Mouse (Mus musculus) myocyte (in vitro differentiated cells): Measurements from ENCODE around the gene Igsf3. TPM values are rescaled to one million over a fixed set of nuclear protein-coding genes. Genes with fewer than 3 reads are reported as not detected.

Source experiments
- H3K27me3 ChIP-seq: one replicate; pipeline ENCODE4 v1.6.1; 2011; ENCODE audit not compliant: control insufficient read depth, insufficient read depth, insufficient read length
- H3K36me3 ChIP-seq: one replicate; pipeline ENCODE4 v1.6.1; 2011; ENCODE audit not compliant: control insufficient read depth, insufficient read depth
- H3K4me2 ChIP-seq: one replicate; pipeline ENCODE4 v1.6.1; 2011; ENCODE audit warnings: low read depth, control low read depth
- H3K4me3 ChIP-seq: one replicate; pipeline ENCODE4 v1.5.1; 2011; ENCODE audit warnings: mild to moderate bottlenecking, control low read depth, moderate library complexity
- H3K79me2 ChIP-seq: one replicate; pipeline ENCODE4 v1.6.1; 2011; ENCODE audit not compliant: control insufficient read depth, insufficient read depth
- H3ac ChIP-seq: one replicate; pipeline ENCODE4 v1.6.1; 2011; ENCODE audit not compliant: control insufficient read depth, insufficient read length
- CEBPB ChIP-seq: IDR thresholded peaks from 2 replicates; pipeline ENCODE4 v1.6.1; 2011; ENCODE audit warnings: mild to moderate bottlenecking, moderate library complexity; ENCODE audit not compliant: poor library complexity, insufficient read depth, severe bottlenecking
- E2F4 ChIP-seq: IDR thresholded peaks from one replicate; pipeline ENCODE4 v1.6.1; 2011; ENCODE audit warnings: mild to moderate bottlenecking, control low read depth, moderate library complexity; ENCODE audit not compliant: insufficient read depth
- MAX ChIP-seq: IDR thresholded peaks from one replicate; pipeline ENCODE4 v1.6.1; 2011; ENCODE audit warnings: low read depth, mild to moderate bottlenecking, control low read depth
- MYOD1 ChIP-seq, 3 experiments: IDR thresholded peaks; one replicate each; pipeline ENCODE4 v1.6.1; 2011; ENCODE audit warnings: control low read depth in 2 of 3, low read depth in 2 of 3, mild to moderate bottlenecking in 2 of 3, moderate library complexity in 1 of 3; ENCODE audit not compliant: insufficient read length in 2 of 3, control insufficient read depth in 1 of 3
- MYOG ChIP-seq, 3 experiments: IDR thresholded peaks; one replicate each; pipeline ENCODE4 v1.6.1; 2011; ENCODE audit warnings: control low read depth in 2 of 3, low read depth in 2 of 3, mild to moderate bottlenecking in 2 of 3; ENCODE audit not compliant: insufficient read length in 2 of 3, control insufficient read depth in 1 of 3, insufficient read depth in 1 of 3
- POLR2A ChIP-seq: IDR thresholded peaks from one replicate; pipeline ENCODE4 v1.6.1; 2011; ENCODE audit warnings: low read depth, mild to moderate bottlenecking, control low read depth, moderate library complexity; ENCODE audit not compliant: insufficient read length
- POLR2AphosphoS2 ChIP-seq: IDR thresholded peaks from one replicate; pipeline ENCODE4 v1.6.1; 2011; ENCODE audit warnings: low read depth, control low read depth; ENCODE audit not compliant: insufficient read length
- REST ChIP-seq: IDR thresholded peaks from one replicate; pipeline ENCODE4 v1.6.1; 2011; ENCODE audit warnings: mild to moderate bottlenecking, control low read depth, moderate library complexity; ENCODE audit not compliant: insufficient read depth, insufficient read length
- SRF ChIP-seq: IDR thresholded peaks from one replicate; pipeline ENCODE4 v1.6.1; 2011; ENCODE audit warnings: low read depth; ENCODE audit not compliant: control insufficient read depth, insufficient read length
- TCF12 ChIP-seq: IDR thresholded peaks from one replicate; pipeline ENCODE4 v1.6.1; 2011; ENCODE audit warnings: mild to moderate bottlenecking, control low read depth; ENCODE audit not compliant: poor library complexity, insufficient read depth, severe bottlenecking
- TCF3 ChIP-seq: IDR thresholded peaks from one replicate; pipeline ENCODE4 v1.6.1; 2011; ENCODE audit warnings: low read depth, control low read depth; ENCODE audit not compliant: insufficient read length
- USF1 ChIP-seq: IDR thresholded peaks from one replicate; pipeline ENCODE4 v1.6.1; 2011; ENCODE audit warnings: low read depth, mild to moderate bottlenecking, control low read depth, moderate library complexity
- polyA plus RNA-seq: library from polyadenylated mRNA; unstranded; fragments of >200 nt; fragmentation: generic; extraction: Trizol; gene quantifications from one replicate; pipeline ENCODE4 v1.2.1, GENCODE M21; 2012; ENCODE audit warnings: missing spikeins

Gene Igsf3
- polyA plus RNA-seq, 1 experiment = 8.9 TPM

GRCm38 (mm10) chr3:101356583-101357553, 20.0 kb upstream of the Igsf3 start:
- no peaks in the 10 kb centered on the region for H3K36me3 ChIP-seq
- H3K4me3 ChIP-seq = no peak overlapping the region
- no peak overlapping the region for H3ac ChIP-seq
- no peak overlapping the region for H3K4me2 ChIP-seq
- H3K79me2 ChIP-seq = no peaks in the 10 kb centered on the region
- H3K27me3 ChIP-seq = no peaks in the 10 kb centered on the region
- TF ChIP-seq MAX = no peak
- no peak for TF ChIP-seq POLR2AphosphoS2
- TF ChIP-seq USF1 = no peak
- TF ChIP-seq TCF3 = no peak
- TF ChIP-seq MYOG (IDR thresholded peaks at IDR 0.05; ENCODE audit: control insufficient read depth in 1 of 3, insufficient read depth in 1 of 3, insufficient read length in 2 of 3, low read depth in 2 of 3) = no peak
- TF ChIP-seq SRF = no peak
- TF ChIP-seq E2F4 = no peak
- no peak for TF ChIP-seq CEBPB
- no peak for TF ChIP-seq MYOD1 (IDR thresholded peaks at IDR 0.05; ENCODE audit: control insufficient read depth in 1 of 3, insufficient read length in 2 of 3, low read depth in 2 of 3)

GRCm38 (mm10) chr3:101360832-101361231, 16.1 kb upstream of the Igsf3 start:
- Histone ChIP-seq H3K79me2 (no peaks in the 10 kb centered on the region), H3K4me2 (no peak overlapping the region), H3K27me3 (no peaks in the 10 kb centered on the region), H3K36me3 (no peaks in the 10 kb centered on the region), H3K4me3 (no peak overlapping the region), H3ac (no peak overlapping the region)
- TF ChIP-seq REST = no peak
- TF ChIP-seq E2F4 = no peak
- no peak for TF ChIP-seq SRF
- TF ChIP-seq CEBPB = no peak
- TF ChIP-seq MAX = no peak
- no peak for TF ChIP-seq USF1
- no peak for TF ChIP-seq MYOG (IDR thresholded peaks at IDR 0.05; ENCODE audit: control insufficient read depth in 1 of 3, insufficient read depth in 1 of 3, insufficient read length in 2 of 3, low read depth in 2 of 3)
- TF ChIP-seq TCF3 = no peak
- TF ChIP-seq MYOD1 (IDR thresholded peaks at IDR 0.05; ENCODE audit: control insufficient read depth in 1 of 3, insufficient read length in 2 of 3, low read depth in 2 of 3) = no peak
- TF ChIP-seq POLR2A = no peak
- no peak for TF ChIP-seq POLR2AphosphoS2
- no peak for TF ChIP-seq TCF12

- TF ChIP-seq MAX (no peak), SRF (no peak), USF1 (no peak), E2F4 (no peak), CEBPB (no peak), TCF3 (no peak), POLR2AphosphoS2 (no peak), MYOD1 (IDR thresholded peaks at IDR 0.05; ENCODE audit: control insufficient read depth in 1 of 3, insufficient read length in 2 of 3, low read depth in 2 of 3) (no peak), REST (no peak), MYOG (IDR thresholded peaks at IDR 0.05; ENCODE audit: control insufficient read depth in 1 of 3, insufficient read depth in 1 of 3, insufficient read length in 2 of 3, low read depth in 2 of 3) (no peak), POLR2A (no peak), TCF12 (no peak)
- H3K36me3 ChIP-seq = no peaks in the 10 kb centered on the region
- no peak overlapping the region for H3K4me3 ChIP-seq
Measured at GRCm38 (mm10) chr3:101362391-101362790, 14.5 kb upstream of the Igsf3 start.

GRCm38 (mm10) chr3:101363574-101363973, 13.3 kb upstream of the Igsf3 start:
- no peak overlapping the region for H3ac ChIP-seq
- H3K79me2 ChIP-seq = no peaks in the 10 kb centered on the region
- no peak overlapping the region for H3K4me2 ChIP-seq
- no peak for TF ChIP-seq E2F4
- no peak for TF ChIP-seq SRF
- H3K36me3 ChIP-seq = no peaks in the 10 kb centered on the region
- H3K4me3 ChIP-seq = no peak overlapping the region
- no peaks in the 10 kb centered on the region for H3K27me3 ChIP-seq

More at GRCm38 (mm10) chr3:101362391-101362790, 14.5 kb upstream of the Igsf3 start:
- Histone ChIP-seq H3K4me2 (no peak overlapping the region), H3K79me2 (no peaks in the 10 kb centered on the region), H3ac (no peak overlapping the region), H3K27me3 (no peaks in the 10 kb centered on the region)
